Mouse (Mus musculus) heart, embryonic 12.5 days (tissue): ENCODE measurements around the gene Olfr960. TPM values are rescaled to one million over a fixed set of nuclear protein-coding genes. Genes with fewer than 3 reads are reported as not detected.

Experiments
- ATAC-seq: fragments of 200-750 bp; cut with Nextera tagmentation; 2 replicates; pipeline ENCODE4 v1.8.0; 2017; ENCODE audit warnings: moderate TSS enrichment, moderate library complexity; ENCODE audit not compliant: insufficient number of reproducible peaks, low FRiP score
- H3K27ac ChIP-seq: fragments of 300-500 bp; sonication (generic); 2 replicates; pipeline ENCODE4 v1.5.1; 2016; ENCODE audit warnings: mild to moderate bottlenecking, moderate library complexity; ENCODE audit not compliant: poor library complexity, severe bottlenecking
- H3K27me3 ChIP-seq: fragments of 300-500 bp; sonication (generic); replicated peaks from 2 replicates; pipeline ENCODE4 v1.6.1; 2016; ENCODE audit warnings: mild to moderate bottlenecking, moderate library complexity
- H3K36me3 ChIP-seq: fragments of 300-500 bp; sonication (generic); 2 replicates; pipeline ENCODE4 v1.6.1; 2016; ENCODE audit warnings: mild to moderate bottlenecking, moderate library complexity
- H3K4me1 ChIP-seq: fragments of 300-500 bp; sonication (generic); replicated peaks from 2 replicates; pipeline ENCODE4 v1.6.1; 2016; ENCODE audit warnings: mild to moderate bottlenecking
- H3K4me2 ChIP-seq: fragments of 300-500 bp; sonication (generic); 2 replicates; pipeline ENCODE4 v1.6.1; 2016; ENCODE audit warnings: mild to moderate bottlenecking, moderate library complexity
- H3K4me3 ChIP-seq: fragments of 300-500 bp; sonication (generic); 2 replicates; pipeline ENCODE4 v1.5.1; 2016; ENCODE audit warnings: mild to moderate bottlenecking
- H3K9ac ChIP-seq: fragments of 300-500 bp; sonication (generic); 2 replicates; pipeline ENCODE4 v1.6.1; 2016; ENCODE audit warnings: mild to moderate bottlenecking, moderate library complexity
- H3K9me3 ChIP-seq: fragments of 300-500 bp; sonication (generic); replicated peaks from 2 replicates; pipeline ENCODE4 v1.6.1; 2016; ENCODE audit warnings: mild to moderate bottlenecking, moderate library complexity
- WGBS: fragments of 180-500 bp; shearing (Covaris S2); methylation state at CpG from one replicate; pipeline ENCODE4 v1.1.7; 2016; 5-methylcytosine and 5-hydroxymethylcytosine counted together
- polyA plus RNA-seq: library from polyadenylated mRNA; unstranded; fragments of >200 nt; fragmentation: Nextera tagmentation; extraction: Ambion mirVana; gene quantifications from 2 replicates; pipeline ENCODE4 v1.2.1, GENCODE M21; 2016

Gene Olfr960
- polyA plus RNA-seq, 1 experiment from 2014 or later, result not detected

DNA sequence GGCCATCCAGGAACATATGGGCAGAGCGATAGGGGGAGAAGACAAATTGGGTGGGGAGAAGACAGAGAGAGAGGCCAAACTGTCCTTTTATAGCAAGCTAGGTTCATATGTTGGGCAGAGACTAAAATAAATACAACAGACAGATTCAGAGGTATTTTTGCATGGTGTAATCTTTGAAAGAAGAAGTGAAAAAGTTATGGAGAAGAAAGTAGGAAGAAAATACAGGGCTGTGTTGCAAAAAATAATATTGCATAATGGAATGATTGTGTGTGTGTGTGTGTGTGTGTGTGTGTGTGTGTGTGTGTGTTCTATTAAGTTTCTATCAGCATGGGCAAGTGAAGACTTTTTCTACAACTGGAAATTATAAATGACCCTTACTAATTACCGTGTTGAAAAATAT, 7.9 kb downstream of the Olfr960 start:
- H3K27me3 ChIP-seq, result no peaks in the 10 kb centered on the region
- no peak overlapping the region for H3K9ac ChIP-seq
- H3K4me1 ChIP-seq, result no peaks in the 10 kb centered on the region
- H3K4me2 ChIP-seq, result no peak overlapping the region
- no peaks in the 10 kb centered on the region for H3K9me3 ChIP-seq
- no peak overlapping the region for H3K27ac ChIP-seq
- no peaks in the 10 kb centered on the region for H3K36me3 ChIP-seq
- H3K4me3 ChIP-seq, result no peak overlapping the region
- WGBS, result 77% methylated on average over 2 of the region's 2 CpGs
- no peak for ATAC-seq

DNA sequence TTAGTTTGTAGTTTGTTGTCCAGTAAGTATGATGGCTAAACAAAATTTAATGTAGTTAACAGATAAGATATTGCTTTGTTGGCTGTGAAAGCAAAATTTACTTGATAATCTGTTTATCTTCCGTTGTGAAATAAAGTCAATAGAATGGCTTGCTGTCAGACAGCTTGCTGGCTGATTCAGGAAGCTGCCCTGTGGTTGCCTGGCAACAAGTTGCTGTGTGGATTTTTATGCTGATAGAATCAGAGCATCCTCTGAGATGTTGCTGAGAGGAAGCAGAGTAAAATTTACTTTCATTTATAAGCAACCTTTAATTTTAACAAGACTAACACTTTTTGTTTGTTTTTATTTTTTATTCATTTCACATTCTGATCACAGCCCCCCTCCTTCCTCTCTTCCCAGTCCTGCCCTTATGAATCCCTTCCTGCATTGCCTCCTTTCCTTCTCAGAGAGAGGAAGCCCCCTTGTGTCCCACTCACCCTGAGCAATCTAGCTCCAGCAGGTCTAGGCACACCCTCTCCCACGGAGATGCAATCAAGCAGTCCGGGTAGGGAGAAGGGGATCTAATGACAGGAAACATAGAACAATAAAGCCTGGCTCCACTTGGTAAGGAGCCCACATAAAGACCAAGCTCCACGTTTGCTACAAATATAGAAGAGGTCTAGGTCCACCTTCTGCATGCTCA, 12.9 kb downstream of the Olfr960 start:
- ATAC-seq, result no peak
- no peak overlapping the region for H3K27ac ChIP-seq
- H3K4me2 ChIP-seq, result no peak overlapping the region
- H3K4me3 ChIP-seq, result no peak overlapping the region
- H3K36me3 ChIP-seq, result no peaks in the 10 kb centered on the region
- no peaks in the 10 kb centered on the region for H3K27me3 ChIP-seq
- H3K9me3 ChIP-seq, result no peaks in the 10 kb centered on the region
- no peak overlapping the region for H3K9ac ChIP-seq
- H3K4me1 ChIP-seq, result no peaks in the 10 kb centered on the region
- WGBS, result 27% methylated on average over 4 of the region's 4 CpGs

DNA sequence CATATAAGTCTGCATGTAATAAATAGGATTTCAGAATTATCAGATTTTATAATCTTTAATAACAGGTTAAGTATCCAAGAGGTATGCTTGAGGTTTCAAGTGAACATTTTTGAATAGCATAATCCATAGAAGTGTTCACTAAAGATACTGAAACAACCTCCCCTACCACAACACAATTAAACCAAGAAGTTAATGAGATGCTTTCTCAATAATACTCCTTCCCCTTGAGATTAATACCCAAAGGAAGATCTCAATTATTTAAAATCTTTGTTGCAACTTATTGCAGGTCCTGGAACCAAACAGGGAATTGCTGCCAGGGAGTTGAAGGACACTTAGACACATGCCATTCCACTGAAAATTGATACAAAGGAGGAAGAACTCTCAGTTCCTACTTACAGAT, 23.6 kb downstream of the Olfr960 start, which contains the start of gene Olfr961:
Gene Olfr961, plus strand, starts transcription at position 301 of the 400 bp plus-strand sequence.
- ATAC-seq, result no peak
- Histone ChIP-seq H3K4me2 (no peak within 1 kb of the TSS), H3K9ac (no peak within 1 kb of the TSS), H3K27ac (no peak within 1 kb of the TSS), H3K9me3 (no peaks in the 10 kb centered on the region), H3K36me3 (no peaks in the 10 kb centered on the region), H3K27me3 (no peaks in the 10 kb centered on the region), H3K4me3 (no peak within 1 kb of the TSS), H3K4me1 (no peaks in the 10 kb centered on the region)

DNA sequence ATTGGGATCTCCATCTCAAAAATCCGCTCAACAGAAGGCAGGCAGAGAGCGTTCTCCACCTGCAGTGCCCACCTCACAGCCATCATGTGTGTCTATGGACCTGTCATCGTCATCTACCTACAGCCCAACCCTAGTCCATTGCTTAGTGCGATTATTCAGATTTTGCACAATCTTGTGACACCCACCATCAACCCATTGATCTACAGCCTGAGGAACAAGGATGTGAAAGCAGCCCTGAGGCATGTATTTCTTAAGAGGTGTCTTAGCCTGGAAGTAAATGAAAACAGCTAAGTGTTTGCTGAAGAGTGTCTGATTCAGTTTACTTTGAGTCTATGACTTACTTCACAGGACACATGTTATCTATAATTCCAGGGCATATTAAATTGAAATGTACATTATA, 26.2 kb downstream of the Olfr960 start:
- no peaks in the 10 kb centered on the region for H3K36me3 ChIP-seq
- WGBS, result 79% methylated on average over 4 of the region's 4 CpGs
- H3K27ac ChIP-seq, result no peak overlapping the region
- H3K9me3 ChIP-seq, result no peaks in the 10 kb centered on the region
- no peak overlapping the region for H3K9ac ChIP-seq
- H3K4me1 ChIP-seq, result no peaks in the 10 kb centered on the region
- no peak overlapping the region for H3K4me3 ChIP-seq
- no peak for ATAC-seq
- H3K27me3 ChIP-seq, result no peaks in the 10 kb centered on the region
- H3K4me2 ChIP-seq, result no peak overlapping the region

DNA sequence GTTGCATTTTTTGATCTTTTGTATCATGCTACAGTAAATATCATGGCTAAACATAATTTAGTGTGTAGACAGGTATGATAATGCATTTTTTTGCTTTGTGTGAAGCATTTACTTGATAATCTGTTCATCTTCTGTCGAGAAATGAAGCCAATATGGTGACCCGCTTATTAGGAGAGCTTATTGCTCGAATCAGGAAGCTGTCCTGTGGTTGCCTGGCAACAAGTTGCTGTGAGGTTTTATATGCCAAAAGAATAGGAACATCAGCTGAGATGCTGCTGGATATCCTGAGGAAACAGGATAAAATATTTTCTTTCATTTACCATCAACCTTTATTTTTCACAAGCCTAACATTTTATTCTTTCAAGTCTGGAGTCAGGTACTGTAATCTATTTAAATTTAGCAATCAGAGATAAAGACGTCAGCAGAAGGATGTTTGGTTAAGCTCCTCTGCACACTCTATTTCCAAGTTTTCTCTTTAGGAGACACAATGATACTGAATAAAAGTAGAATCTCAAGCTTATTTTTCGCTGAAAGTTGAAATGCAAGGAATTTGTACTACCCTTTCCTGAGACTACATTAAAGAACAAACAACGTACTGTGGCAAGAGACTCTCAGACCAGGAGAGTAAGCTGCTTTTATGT, 33.7 kb downstream of the Olfr960 start:
- WGBS, result 59% methylated on average over 6 of the region's 6 CpGs
- no peak for ATAC-seq

DNA sequence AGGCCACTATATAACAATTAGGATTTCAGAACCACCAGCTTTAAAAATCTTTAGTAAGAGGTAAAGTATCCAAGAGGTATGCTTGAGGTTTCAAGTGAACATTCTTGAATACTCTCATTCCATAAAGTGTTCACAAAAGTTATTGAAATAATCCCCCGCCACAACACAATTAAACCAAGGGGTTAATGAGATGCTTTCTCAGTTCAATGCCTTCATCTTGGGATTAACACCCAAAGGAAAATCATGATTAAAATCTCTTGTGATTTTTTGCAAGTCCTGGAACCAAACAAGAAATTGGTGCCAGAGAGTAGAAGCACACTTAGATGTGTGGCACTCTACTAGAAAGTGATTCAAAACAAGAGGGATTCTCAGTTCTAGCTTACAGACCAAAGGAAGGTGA, 45.7 kb downstream of the Olfr960 start, which contains the start of gene Olfr963:
Gene Olfr963, plus strand, starts transcription at position 301 of the 400 bp plus-strand sequence.
- Histone ChIP-seq H3K9me3 (peaks cover 8% of the 10 kb centered on the region; the same call in 1 of the 2 replicates), H3K27ac (no peak within 1 kb of the TSS), H3K27me3 (no peaks in the 10 kb centered on the region), H3K4me1 (no peaks in the 10 kb centered on the region), H3K4me3 (no peak within 1 kb of the TSS), H3K9ac (no peak within 1 kb of the TSS), H3K36me3 (no peaks in the 10 kb centered on the region), H3K4me2 (no peak within 1 kb of the TSS)
- 69% methylated on average over 1 of the region's 1 CpGs for WGBS
- ATAC-seq, result no peak

More for the DNA sequence above, 33.7 kb downstream of the Olfr960 start:
- H3K4me1 ChIP-seq, result no peaks in the 10 kb centered on the region
- no peak overlapping the region for H3K4me2 ChIP-seq
- no peak overlapping the region for H3K9ac ChIP-seq
- H3K36me3 ChIP-seq, result no peaks in the 10 kb centered on the region
- H3K27me3 ChIP-seq, result no peaks in the 10 kb centered on the region
- no peak overlapping the region for H3K27ac ChIP-seq
- H3K4me3 ChIP-seq, result no peak overlapping the region
- 0 out of 2 replicates have a peak, but pooled peaks cover 4% of the 10 kb centered on the region for H3K9me3 ChIP-seq

DNA sequence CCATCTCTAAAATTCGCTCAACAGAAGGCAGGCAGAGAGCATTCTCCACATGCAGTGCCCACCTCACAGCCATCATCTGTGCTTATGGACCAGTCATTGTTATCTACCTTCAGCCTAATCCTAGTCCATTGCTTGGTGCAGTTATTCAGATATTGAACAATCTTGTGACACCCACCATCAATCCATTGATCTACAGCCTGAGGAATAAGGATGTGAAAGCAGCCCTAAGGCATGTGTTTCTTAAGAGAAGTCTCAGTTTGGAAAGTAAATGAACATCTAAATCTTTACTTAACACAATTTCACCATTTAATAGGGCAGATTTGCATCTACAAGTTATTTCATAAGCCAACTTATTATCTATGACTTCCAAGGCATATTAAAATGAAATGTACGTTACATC, 48.5 kb downstream of the Olfr960 start:
- Histone ChIP-seq H3K36me3 (no peaks in the 10 kb centered on the region), H3K4me1 (no peaks in the 10 kb centered on the region), H3K4me2 (no peak overlapping the region), H3K27ac (no peak overlapping the region), H3K9ac (no peak overlapping the region), H3K4me3 (no peak overlapping the region), H3K9me3 (0 out of 2 replicates have a peak, but pooled peaks cover 2% of the 10 kb centered on the region), H3K27me3 (no peaks in the 10 kb centered on the region)
- WGBS, result 66% methylated on average over 2 of the region's 2 CpGs
- no peak for ATAC-seq

Other genes with a start within 250 kb of the Olfr960 start
- gene Olfr951, start 234.0 kb upstream of the Olfr960 start, polyA plus RNA-seq, result not detected in 2 replicates
- not detected in 2 replicates for gene Olfr952, start 194.2 kb upstream of the Olfr960 start, polyA plus RNA-seq
- gene Olfr954, start 164.7 kb upstream of the Olfr960 start, polyA plus RNA-seq, result not detected in 2 replicates
- not detected in 2 replicates for gene Olfr955, start 149.4 kb upstream of the Olfr960 start, polyA plus RNA-seq
- not detected in 2 replicates for gene Olfr44, start 127.4 kb upstream of the Olfr960 start, polyA plus RNA-seq
- not detected in 2 replicates for gene Olfr957, start 105.6 kb upstream of the Olfr960 start, polyA plus RNA-seq
- gene Olfr958, start 67.3 kb upstream of the Olfr960 start, polyA plus RNA-seq, result not detected in 2 replicates
- not detected in 2 replicates for gene Olfr959, start 45.8 kb upstream of the Olfr960 start, polyA plus RNA-seq
- gene AW551984, start 17.0 kb upstream of the Olfr960 start, polyA plus RNA-seq, result 11.0 and 11.4 TPM in 2 replicates
- gene Olfr148, start 10.7 kb upstream of the Olfr960 start, polyA plus RNA-seq, result not detected in 2 replicates
- not detected in 2 replicates for gene Olfr961, start 23.7 kb downstream of the Olfr960 start, polyA plus RNA-seq
- not detected in 2 replicates for gene Olfr963, start 45.8 kb downstream of the Olfr960 start, polyA plus RNA-seq
- not detected in 2 replicates for gene Olfr149, start 85.7 kb downstream of the Olfr960 start, polyA plus RNA-seq
- not detected in 2 replicates for gene Olfr965, start 90.0 kb downstream of the Olfr960 start, polyA plus RNA-seq
- not detected in 2 replicates for gene Olfr150, start 109.6 kb downstream of the Olfr960 start, polyA plus RNA-seq
- gene Olfr967, start 124.9 kb downstream of the Olfr960 start, polyA plus RNA-seq, result not detected in 2 replicates
- not detected in 2 replicates for gene Olfr968, start 161.9 kb downstream of the Olfr960 start, polyA plus RNA-seq
- gene Olfr969, start 169.6 kb downstream of the Olfr960 start, polyA plus RNA-seq, result not detected in 2 replicates
- gene Olfr970, start 187.5 kb downstream of the Olfr960 start, polyA plus RNA-seq, result not detected in 2 replicates
- gene Olfr971, start 215.5 kb downstream of the Olfr960 start, polyA plus RNA-seq, result not detected in 2 replicates
- gene Olfr972, start 245.0 kb downstream of the Olfr960 start, polyA plus RNA-seq, result not detected in 2 replicates